Mouse (Mus musculus) adrenal gland, postnatal 4 days (tissue): ENCODE measurements around the gene Adprh. TPM values are rescaled to one million over a fixed set of nuclear protein-coding genes. Genes with fewer than 3 reads are reported as not detected.

ENCODE experiments used
- DNase-seq, 2 experiments: peaks; one replicate each; pipeline ENCODE4 v3.0.0; 2021 to 2022; ENCODE audit warnings: low spot score in 2 of 2, mixed read lengths in 2 of 2
- total RNA-seq, 2 experiments: library from RNA; stranded (reverse); gene quantifications; 2 replicates each; pipeline ENCODE4 v1.2.3; 2021

The Adprh gene
- total RNA-seq, 2 experiments from 2014 or later = 54.7 to 55.4 TPM

DNA sequence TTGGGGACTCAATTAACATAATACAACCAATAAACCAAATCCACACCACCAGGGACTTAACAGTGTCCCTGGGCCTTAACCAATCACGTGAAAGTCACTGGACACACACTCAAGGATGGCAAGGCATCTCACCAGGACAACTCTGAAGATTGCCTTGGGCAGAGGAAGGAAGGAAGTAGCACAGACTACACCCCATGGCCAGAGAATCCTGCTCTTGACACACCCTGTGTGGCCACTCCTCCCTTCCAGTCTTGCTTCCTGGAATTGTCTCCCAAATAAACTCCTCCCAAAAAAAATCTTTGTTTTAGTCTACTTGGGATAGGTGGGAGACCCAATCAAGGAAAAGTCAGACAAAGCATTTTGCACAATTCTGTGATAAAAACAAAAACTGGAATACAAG, 7.5 kb downstream of the Adprh start:
- no peak for DNase-seq

DNA sequence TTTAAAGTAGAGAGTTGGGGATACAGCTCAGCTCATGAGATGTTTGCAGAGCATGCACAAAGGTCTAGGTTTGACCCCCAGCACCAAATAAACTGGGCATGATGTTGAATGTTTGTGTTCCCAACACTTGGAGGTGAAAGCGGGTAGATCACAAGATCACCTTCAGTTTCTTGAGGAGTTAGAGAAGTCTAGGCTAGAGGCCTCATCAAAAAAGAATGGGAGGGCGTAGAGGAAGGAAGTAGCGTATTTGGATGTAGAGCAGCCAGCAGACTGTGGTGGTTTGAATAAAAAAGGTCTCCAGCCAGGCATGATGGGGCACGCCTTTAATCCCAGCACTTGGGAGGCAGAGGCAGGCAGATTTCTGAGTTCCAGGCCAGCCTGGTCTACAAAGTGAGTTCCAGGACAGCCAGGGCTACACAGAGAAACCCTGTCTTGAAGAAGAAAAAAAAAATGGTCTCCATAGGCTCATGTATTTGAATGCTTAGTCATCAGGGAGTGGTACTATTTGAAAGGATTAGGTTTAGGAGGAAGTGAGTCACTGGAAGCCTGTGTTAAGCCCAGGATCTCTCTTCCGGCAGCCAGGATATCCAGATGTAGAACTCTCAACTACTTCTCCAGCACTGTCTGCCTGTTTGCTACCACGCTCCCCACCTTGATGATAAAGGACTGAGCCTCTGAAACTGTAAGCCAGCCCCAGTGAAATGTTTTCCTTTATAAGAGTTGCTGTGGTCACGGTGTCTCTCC, 8.6 kb downstream of the Adprh start:
- no peak for DNase-seq

DNA sequence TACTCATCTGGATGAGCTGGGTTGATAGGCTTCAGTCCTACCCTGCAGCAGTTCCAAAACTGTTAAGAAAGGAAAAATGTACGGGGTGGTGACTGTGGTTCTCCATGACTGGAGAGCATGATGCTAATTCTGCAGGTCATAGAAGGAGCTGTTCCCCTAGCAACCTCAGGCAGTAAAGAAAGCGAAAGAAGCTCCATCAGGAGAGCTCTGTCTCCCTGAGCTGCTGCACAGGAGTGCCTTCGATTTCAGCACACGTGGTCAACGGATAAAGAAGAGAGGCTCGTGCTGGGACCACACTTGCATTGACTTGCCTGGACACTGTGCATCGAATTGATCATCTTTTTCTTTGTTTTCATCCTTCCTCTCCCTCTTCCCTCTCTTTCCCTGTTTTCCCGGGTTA, 10.3 kb downstream of the Adprh start:
- no peak for DNase-seq

DNA sequence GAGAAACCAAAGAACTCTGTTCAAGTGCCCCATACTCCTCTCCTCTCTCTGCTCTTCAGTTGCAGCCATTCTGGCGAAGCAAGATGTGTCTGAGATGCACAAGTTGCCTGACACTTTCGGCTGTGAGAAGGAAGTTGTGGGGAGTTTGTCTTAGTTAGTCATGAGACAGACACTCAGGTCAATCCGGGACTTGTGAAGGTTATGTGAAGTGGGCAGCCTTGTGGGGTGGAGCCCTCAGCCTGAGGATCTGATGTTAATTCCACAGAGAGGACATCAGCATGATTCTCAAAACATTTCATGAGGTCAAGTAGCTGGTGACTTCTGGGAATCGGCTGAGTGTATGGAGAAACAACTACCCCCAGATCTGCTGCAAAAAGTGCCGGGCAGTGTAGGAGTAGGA, 10.9 kb downstream of the Adprh start:
- no peak for DNase-seq

DNA sequence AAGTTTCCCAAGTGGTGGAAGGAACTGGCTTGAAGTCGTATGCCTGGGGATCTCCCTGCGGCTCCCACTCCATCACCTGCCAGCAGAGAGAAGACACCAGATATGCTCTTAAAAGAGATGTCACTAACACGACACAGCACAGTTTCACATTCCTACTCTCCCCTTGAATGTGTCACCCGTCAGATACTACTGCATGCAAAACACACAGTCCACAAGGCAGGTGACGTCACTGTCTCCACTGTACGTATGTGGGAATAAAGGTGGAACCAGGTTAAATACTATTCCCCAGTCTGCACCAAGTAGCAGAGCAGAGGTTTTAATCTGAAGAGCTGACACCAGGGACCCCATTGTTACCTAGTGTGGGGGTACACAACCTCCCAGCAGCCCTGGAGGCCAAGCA, 12.1 kb downstream of the Adprh start:
- no peak for DNase-seq

DNA sequence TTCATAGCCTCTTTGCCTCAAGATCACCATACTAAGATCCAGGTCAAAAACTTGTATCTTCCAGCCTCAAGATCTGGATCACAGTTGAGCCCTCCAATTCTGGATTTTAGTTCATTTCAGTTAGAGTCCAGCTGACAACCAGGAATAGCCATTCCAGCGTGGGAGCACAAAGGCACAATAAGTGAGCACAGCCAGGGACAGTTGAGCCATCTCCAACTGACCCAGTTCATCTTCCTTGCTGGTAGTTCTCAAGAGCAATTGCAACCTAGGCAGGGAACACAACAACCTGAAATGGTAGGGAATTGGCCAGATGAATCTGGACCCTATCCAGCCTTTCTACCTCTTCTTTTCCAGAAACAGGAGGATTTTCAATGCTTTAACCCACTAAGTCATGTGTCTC, 13.3 kb downstream of the Adprh start:
- no peak for DNase-seq

DNA sequence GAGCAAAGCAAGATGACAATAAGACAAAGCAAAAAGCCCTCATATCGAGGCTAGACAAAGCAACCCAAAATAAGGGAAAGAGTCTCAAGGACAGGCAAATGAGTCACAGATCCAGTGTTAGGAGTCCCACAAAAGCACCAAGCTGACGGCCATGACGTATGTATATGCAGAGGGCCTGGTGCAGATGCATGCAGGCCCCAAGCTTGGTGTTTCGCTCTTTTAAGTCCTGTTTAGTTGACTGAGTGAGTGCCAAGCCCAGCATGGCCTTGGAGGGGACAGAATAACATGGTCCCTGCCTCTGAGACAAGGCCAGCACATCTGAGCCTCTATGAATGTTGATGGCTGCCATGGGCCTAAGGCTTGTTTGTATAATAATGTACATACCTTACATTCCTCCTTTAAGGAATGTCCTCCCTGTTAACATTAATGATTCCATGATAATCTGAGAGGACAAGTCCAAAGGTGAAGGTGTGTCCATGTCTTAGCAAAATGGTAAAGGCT, 18.2 kb downstream of the Adprh start:
- DNase-seq = no peak

DNA sequence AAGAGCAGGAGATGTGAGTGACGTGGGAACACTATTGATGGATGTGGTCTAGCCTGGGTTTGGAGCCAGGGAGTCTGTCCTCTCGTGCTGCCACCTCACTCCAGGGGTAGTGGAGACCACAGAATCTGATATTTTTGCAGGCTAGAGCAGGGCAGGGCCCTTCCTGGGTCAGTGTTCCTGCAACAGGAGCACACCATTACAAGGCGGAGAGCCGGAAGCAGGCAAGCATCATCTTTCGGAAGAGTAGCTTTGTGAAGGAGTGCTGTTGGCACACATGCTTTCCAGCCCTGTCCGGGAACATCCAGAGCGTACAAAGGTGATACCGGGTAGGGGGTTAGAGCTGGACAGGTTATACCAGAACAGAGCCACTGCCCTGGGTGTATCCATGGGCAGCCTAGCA, 19.0 kb downstream of the Adprh start:
- no peak for DNase-seq

DNA sequence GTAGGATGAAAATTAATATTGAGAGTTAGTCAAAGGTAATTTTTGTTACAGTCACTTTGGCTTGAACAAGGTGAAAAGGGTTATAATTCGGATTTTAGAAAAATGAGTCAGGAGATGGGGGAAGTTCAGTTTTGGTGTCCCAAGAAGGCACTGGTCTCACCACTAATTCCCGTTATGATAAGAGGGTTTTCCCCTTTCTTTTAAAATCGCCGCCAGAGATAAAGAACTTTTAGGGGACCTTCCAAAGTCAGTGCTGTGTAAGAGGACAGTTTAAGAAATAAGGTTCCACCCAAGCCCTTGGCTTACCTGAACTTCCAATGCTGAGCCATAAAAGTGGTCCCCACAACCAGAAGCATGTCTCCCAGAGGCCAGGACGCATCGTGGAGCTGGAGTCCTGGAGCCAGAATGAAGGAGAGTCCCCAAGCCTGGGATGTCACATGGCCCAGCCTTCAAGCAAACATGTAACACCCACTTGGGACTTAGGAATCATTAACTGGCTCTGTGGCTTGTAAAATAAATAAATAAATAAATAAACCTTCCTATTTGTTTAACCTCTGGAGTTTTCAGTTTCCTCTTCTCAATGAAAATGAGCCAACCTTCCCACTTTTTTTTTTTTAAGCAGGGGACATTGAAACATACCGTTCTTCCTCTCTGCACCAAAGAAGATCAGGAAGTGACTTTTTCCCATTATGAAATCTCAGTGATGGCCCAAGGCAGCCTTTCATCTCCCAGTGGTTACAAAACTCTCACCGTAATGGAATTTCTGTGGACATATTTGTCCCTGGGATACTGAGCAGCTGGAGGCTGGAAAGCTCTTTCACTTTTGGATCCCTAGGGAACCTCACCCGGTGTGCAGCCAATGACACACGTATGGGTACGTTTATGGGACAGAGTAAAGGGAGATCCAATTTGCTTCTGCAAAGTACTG, 19.7 kb downstream of the Adprh start, which contains the start of gene Pla1a:
Gene Pla1a, minus strand, starts transcription at position 648 of the 928 bp plus-strand sequence.
- no peak for DNase-seq

DNA sequence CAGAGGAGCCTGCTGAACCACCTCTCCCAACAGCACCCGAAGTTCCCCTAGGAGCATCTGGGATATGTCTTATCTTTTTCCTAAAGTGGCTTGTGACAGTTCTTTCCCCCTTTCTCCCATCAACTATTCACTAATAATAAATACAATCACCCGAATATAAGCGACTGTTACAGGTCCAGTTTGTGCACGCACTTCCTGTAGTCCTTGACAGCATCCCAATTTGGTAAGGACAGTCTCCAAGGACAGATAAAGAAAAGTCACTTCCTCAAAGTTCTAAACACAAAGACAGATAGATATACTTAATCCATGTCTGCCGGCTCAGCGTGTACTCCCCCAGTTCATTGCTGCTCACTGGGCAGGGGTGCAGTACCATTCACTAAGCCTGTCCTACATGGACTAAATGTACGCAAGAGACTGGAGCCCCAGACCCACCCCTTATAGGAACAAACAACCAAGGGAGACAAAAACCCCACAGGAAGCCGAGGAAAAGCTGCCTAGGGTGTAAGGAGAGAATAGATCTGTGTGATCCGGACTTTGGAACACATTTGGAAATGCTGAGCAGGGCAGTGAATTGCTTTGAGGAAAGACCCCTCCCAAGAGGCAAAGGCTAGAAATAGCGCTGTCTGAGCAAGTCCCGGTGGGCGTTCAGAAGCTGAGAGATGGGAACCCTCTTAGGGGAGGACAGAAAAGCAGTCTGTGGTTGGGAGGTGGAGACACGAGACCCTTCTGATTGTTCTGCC, 20.9 kb downstream of the Adprh start:
- DNase-seq = no peak

DNA sequence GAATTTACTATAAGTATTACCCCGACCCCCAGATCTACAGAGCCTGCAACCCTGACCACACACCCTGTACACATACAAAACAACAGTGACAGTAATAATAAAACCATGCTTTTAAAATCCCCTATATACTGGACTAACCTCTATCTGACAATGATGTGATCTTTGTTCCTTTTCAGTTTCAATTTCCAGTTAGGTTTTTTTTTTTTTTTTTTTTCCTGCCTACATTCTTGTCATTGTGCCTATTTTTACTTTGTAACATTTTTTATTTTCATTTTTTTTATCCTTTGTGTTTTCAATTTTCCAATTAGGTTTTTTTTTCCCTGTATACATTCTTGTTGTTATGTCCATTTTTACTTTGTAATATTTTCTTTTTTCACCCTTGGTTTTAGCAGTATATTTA, 26.7 kb downstream of the Adprh start:
- DNase-seq = no peak

DNA sequence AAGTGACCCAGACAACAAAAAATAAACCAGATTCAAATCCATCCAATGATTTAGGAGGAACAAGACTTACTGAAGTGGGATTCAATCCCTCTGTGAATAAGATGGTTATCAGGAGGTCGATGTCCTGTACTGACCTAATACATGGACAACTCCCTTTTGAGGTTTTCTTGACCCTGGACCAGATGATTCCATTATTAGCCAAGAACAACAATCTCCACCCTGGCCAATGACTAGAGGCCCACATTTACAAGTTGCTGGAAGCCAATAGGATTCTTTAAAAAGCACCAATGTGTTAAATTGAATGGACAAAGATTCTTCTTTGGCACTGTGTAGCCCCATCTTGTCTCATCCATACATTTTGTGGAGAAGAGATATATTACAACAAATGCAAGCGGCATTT, 27.1 kb downstream of the Adprh start:
- no peak for DNase-seq

DNA sequence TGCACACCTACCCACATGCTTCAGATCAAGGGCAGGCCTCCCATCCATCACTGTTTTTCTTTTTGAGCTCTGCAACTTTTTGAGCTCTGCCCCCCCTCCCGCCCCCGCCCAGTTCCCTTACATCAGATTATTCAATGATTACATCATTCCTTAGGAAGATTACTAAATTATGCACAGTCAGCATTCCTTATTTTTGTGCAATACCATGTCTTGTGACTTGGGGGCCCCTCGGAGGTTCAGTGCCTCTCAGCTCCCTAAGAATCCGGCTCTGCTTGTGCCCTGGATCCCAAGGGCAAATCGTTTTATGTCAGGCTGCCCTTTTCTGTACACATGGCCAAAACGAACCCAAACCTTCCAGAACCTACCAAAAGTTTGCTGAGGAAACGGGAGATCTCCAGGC, 37.5 kb downstream of the Adprh start:
- DNase-seq = no peak

DNA sequence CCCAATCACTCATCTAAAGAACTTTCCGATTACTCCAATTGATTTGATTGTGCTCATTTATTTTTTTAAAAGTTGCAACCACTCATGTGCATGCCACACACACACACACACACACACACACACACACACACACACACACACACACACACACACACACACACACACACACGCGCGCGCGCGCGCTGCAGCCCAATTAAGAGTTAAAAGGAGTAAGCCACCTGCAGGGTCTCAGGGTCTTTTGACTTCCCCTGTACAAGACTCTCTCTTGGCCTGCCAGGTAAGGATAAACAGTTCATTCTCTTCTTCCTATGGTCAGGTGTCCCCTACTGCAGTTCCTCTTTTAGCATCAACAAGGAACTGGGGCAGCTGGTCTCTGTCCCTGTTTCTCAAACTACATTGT, 44.1 kb downstream of the Adprh start:
- DNase-seq = no peak

DNA sequence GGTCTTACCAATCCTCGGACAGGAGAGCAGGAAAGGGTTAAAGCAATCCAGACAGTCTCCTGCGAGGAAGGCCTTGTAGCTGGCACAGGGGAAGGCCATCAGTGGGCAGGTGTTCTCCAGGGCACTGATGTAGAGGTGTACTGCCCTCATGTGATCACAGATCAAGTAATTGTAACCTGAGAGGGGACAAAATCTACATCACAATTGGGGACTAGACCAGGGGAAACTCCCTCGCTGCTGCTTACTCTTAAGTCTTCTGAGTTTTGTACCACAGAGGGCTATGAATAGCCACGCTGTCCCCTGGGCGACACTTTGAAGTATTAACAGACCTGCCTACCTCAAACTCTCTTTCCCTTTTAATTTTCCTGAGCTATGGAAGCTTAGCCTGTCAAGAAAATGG, 44.9 kb downstream of the Adprh start:
- DNase-seq = no peak

DNA sequence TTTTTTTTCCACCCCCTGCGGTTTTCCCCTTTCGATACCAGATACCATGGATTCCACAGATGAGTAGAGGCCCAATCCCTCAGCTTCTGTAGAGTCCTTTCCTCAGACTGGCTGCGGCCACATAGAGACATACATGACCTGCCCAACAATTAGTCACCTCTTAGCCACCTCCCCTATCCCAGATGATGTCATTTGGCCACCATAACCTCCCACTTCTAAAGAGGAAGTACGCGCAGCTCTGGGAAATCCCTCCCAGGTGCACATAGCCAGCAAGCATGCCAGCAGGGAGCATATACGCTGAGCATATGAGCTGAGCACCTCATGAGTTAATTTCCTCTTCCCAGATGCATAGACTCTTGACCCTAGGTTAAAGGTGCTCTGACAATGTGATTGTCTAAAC, 45.8 kb downstream of the Adprh start:
- no peak for DNase-seq

DNA sequence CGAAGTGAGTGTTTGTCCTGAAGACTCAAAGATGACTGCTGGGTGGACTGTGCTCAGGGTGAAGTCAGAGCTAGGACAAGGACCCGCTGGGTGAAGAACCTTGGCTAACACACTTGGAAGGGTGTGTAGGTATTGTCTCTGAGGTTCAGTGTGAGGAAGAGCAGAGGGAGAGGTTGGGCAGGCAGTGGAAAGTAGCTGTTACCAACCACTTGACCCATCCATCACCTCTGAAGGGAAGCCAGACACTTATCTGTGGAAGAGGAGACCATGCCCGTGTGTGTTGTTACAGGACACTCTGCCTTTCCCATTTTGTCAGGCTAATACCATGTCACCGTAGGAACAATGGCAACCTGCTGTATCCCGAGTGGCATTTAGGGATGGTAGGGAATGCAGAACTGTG, 46.2 kb downstream of the Adprh start:
- no peak for DNase-seq

DNA sequence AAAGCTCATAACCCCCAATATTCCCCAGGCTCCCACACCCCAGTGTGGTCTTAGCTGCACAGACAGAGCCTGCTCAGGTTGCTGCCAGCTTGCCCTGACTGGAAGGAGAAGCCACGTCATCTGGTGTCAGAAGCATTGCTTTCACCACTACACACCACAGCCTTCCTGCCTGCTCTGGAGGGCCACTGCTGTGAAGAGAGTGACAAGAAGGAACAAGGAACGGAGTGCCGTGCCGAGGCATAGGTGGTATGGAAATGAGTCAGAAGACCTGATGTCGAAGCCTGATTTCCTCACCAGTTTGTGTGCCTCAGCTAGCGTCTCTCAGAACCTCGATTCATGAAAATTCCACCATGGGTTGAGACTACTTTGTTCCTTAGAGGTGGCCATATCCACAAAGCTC, 48.9 kb downstream of the Adprh start:
- DNase-seq = no peak

DNA sequence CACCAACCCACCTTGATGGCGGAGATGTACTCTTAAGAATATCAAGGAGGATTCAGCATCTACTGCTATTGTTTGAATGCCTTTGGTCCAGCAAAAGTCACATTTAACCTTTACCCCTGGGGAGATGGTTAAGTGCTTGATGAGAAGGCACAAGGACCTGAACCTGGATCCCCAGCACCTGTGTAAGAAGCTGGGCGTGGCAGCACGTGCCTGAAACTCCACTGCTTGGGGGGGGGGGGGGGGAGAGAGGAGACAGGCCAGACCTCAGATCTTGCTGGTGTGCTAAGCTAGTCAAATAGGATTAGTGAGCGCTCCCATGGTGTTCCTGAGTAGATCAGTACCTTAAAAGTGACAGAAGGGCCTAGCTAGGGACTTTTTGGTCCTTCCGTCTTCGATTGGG, 51.0 kb downstream of the Adprh start:
- no peak for DNase-seq

DNA sequence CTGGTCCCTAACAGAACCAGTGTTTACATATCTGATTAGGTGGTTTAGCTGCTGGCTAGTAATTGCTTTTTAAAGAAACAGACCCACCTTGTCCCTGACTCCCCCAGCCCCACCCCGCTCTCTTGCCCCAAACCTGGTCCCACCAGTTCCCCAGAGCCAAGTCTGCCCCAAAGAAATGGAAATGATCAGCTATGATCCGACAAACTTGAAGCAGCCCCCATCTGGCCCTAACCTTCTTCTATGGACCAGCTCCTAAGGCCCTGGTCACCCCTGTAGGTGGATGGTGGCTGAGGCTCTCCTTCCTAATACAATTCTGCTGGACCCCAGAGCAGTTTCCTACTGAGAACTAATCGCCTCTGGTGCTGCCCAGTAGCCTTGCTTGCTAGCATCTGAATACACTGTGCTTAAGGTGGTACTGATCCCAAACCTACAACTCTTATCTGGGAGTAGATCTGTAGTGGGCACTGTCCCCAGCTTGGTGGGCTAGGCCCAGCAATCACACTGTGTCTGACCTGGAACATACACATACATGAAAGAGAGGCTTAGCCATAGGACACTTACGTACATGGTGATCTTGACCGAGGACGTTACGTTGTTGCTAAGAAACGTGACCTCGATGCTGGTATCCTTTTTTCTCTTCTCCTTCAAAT, 52.1 kb downstream of the Adprh start:
- DNase-seq = no peak
